ENCODE assay signal across 9 mouse cellular contexts in the genomic region with DNA sequence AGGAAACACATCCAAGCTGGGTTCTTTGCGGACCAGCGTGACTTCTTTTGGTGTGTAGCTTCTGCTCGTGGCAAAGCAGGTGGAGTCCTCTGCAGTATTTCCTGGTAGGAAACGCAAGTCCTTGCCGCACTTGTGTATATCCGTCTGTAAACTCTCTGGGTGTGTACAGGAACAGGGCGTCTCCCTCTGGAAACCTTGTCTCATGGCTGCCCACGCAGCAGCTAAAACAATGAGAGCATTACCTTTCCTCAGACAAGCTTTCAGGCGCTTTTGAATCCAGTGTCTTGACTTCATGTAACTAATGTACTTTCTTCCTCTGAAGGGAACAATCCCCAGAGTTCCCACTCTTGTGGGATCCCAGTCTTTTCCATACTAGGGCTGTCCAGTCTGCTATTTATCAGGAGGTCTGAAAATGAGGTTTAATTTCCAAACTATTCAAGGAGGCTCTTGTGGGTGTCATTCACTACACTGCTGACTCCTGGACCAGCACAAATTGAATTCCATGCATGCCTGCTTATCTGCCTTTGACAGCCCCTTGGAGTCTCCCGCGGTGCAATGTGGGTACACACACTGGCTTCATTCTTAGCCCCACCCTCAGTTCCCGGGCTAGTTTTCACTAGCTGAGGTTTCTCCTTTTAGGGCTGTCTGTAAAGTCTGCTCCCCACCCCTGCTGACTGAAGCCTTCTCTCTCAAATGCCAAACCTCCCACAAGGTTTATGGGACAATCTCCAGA.
DNase-seq lines count a peak whose midpoint lies in the region; ATAC-seq and TF ChIP-seq lines count a peak whose summit lies in the region.
"Had no signal": no experiment of that assay in that cellular context is flagged by ENCODE, and none has a peak within 500 bp of the region (broad histone marks: within the 10 kb centered on the region; RNA-seq: fewer than 3 reads in every experiment).

No protein-coding gene starts in this region.

- no peak overlapping the region for H3K9ac ChIP-seq in lung, embryonic 16.5 days (ENCODE audit: low read length)
- no peak overlapping the region for H3K9ac ChIP-seq in stomach, postnatal 0 days (ENCODE audit: low read length)
- H3K9ac ChIP-seq: limb, embryonic 12.5 days had no signal

- H3K36me3 ChIP-seq in lung, embryonic 16.5 days (ENCODE audit: control insufficient read depth, insufficient read depth, low read length): no peaks in the 10 kb centered on the region
- no peaks in the 10 kb centered on the region for H3K36me3 ChIP-seq in stomach, postnatal 0 days (ENCODE audit: control insufficient read depth, insufficient read depth, low read length)
- H3K36me3 ChIP-seq: limb, embryonic 12.5 days had no signal

- ATAC-seq in lung, embryonic 16.5 days (ENCODE audit: low read depth): peak; percentile 94
- peak; percentile 95 for ATAC-seq in stomach, postnatal 0 days (ENCODE audit: low FRiP score, low TSS enrichment)
- no peak for ATAC-seq in granulocyte monocyte progenitor cell, adult 5-6 weeks (replicated peaks; ENCODE audit: poor library complexity, severe bottlenecking)

- H3K4me2 ChIP-seq in lung, embryonic 16.5 days (ENCODE audit: low read depth, low read length): peak overlapping the region; percentile 25; the same call in 1 of the 2 replicates
- H3K4me2 ChIP-seq in stomach, postnatal 0 days (replicated peaks; ENCODE audit: low read depth): peak overlapping the region; percentile 6; the same call in 1 of the 2 replicates
- H3K4me2 ChIP-seq: limb, embryonic 12.5 days had no signal

- H3K27me3 ChIP-seq in lung, embryonic 16.5 days (ENCODE audit: control insufficient read depth, insufficient read depth, low read depth, low read length): no peaks in the 10 kb centered on the region
- H3K27me3 ChIP-seq in stomach, postnatal 0 days (ENCODE audit: control insufficient read depth, insufficient read depth, low read length): no peaks in the 10 kb centered on the region
- H3K27me3 ChIP-seq: limb, embryonic 12.5 days had no signal

- H3K27ac ChIP-seq in embryonic fibroblast, embryonic 13.5 days (ENCODE audit: insufficient read depth, low read length): peak overlapping the region; percentile 37; the same call in 1 of the 2 replicates
- H3K27ac ChIP-seq in lung, embryonic 16.5 days (ENCODE audit: low read length): peak overlapping the region; percentile 4; the same call in 1 of the 2 replicates
- peak overlapping the region; percentile 1; the same call in 1 of the 2 replicates for H3K27ac ChIP-seq in stomach, postnatal 0 days (replicated peaks)
- no peak overlapping the region for H3K27ac ChIP-seq in left cerebral cortex, adult 2 months
- H3K27ac ChIP-seq: limb, embryonic 12.5 days had no signal

- TF ChIP-seq CTCF in embryonic fibroblast, embryonic 13.5 days (IDR thresholded peaks at IDR 0.05; ENCODE audit: borderline replicate concordance, insufficient read depth, low read length): no peak
- TF ChIP-seq CTCF in stomach, postnatal 0 days (IDR thresholded peaks at IDR 0.05; ENCODE audit: low read depth): no peak
- TF ChIP-seq CTCF in left cerebral cortex, adult 2 months (IDR thresholded peaks at IDR 0.05): no peak

- no peak overlapping the region for H3K4me3 ChIP-seq in embryonic fibroblast, embryonic 13.5 days (ENCODE audit: insufficient read depth, low read length)
- no peak overlapping the region for H3K4me3 ChIP-seq in lung, embryonic 16.5 days (ENCODE audit: low read length)
- no peak overlapping the region for H3K4me3 ChIP-seq in stomach, postnatal 0 days (ENCODE audit: low read depth, low read length)
- H3K4me3 ChIP-seq in left cerebral cortex, adult 2 months: no peak overlapping the region
- H3K4me3 ChIP-seq: limb, embryonic 12.5 days had no signal

- H3K4me1 ChIP-seq in embryonic fibroblast, embryonic 13.5 days (ENCODE audit: control insufficient read depth, insufficient read depth, low read length): no peaks in the 10 kb centered on the region; the same call in 1 of the 2 replicates
- H3K4me1 ChIP-seq in lung, embryonic 16.5 days (replicated peaks; ENCODE audit: control insufficient read depth, insufficient read depth, low read length): no peaks in the 10 kb centered on the region; the same call in 1 of the 2 replicates
- H3K4me1 ChIP-seq in stomach, postnatal 0 days (replicated peaks; ENCODE audit: control insufficient read depth, insufficient read depth): no peaks in the 10 kb centered on the region
- H3K4me1 ChIP-seq: limb, embryonic 12.5 days had no signal

- 34% methylated on average over 12 of the region's 12 CpGs for WGBS in lung, embryonic 16.5 days
- 32% methylated on average over 12 of the region's 12 CpGs for WGBS in stomach, postnatal 0 days

- intact Hi-C loops in left cerebral cortex, adult 2 months (cut with DNase I): no loop called here

- peak; percentile 79 for DNase-seq in R1 (ENCODE audit: low read depth, low spot score)
- DNase-seq in heart, postnatal 4 days: peak; percentile 76
- DNase-seq in stomach, postnatal 0 days (ENCODE audit: low spot score): peak; percentile 46
- no peak for DNase-seq in thymus, postnatal 0 days (ENCODE audit: low spot score)
- DNase-seq in left cerebral cortex, adult 2 months (ENCODE audit: extremely low spot score in 1 of 2, low spot score in 2 of 2): no peak

- H3K9me3 ChIP-seq in lung, embryonic 16.5 days (ENCODE audit: control insufficient read depth, low read length): no peaks in the 10 kb centered on the region
- H3K9me3 ChIP-seq in stomach, postnatal 0 days (ENCODE audit: control insufficient read depth, low read length): no peaks in the 10 kb centered on the region
- H3K9me3 ChIP-seq: limb, embryonic 12.5 days had no signal

- no peak for TF ChIP-seq EP300 in stomach, postnatal 0 days (optimal IDR thresholded peaks at IDR 0.05)

- TF ChIP-seq POLR2A in embryonic fibroblast, embryonic 13.5 days (IDR thresholded peaks at IDR 0.05; ENCODE audit: low read depth, low read length): no peak

Comparison
In these comparisons a context has a peak if more than half of its experiments do, and no peak if none do; other contexts are left out.
1. DNase-seq: peak in R1 (single experiment), heart, postnatal 4 days (single experiment) and stomach, postnatal 0 days (single experiment); none in thymus, postnatal 0 days (single experiment) and left cerebral cortex, adult 2 months (0 of 2).